Mouse (Mus musculus) A20 (cell line): ENCODE results near the gene Gm49358.

Experiments
- DNase-seq: peaks from one replicate; pipeline ENCODE4 v3.0.0-alpha.2; 2011; ENCODE audit warnings: low read depth, low spot score

Gene Gm49358

DNA sequence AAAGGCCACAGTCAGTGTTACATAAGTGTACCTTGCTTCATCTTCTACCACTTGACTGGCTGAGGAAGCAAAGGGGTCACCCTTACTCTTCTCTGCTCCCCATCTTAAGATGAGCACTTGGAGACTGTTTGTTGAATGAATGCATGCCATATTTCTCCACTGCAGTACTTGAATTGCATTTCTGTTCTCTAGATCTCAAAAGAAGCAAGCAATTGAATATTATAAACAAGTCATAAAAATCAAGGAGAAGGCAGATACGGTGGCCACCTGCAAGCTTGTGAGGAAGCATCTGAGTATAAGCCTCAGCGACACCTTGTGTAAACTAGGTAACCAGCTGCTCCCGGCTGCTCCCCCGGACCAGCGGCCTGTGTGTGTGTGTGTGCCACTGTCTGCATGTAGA, at the start of gene Gm49358:
Gene Gm49358 (plus strand): TSS at position 301 of the 400 bp plus-strand sequence.
- DNase-seq: no peak

DNA sequence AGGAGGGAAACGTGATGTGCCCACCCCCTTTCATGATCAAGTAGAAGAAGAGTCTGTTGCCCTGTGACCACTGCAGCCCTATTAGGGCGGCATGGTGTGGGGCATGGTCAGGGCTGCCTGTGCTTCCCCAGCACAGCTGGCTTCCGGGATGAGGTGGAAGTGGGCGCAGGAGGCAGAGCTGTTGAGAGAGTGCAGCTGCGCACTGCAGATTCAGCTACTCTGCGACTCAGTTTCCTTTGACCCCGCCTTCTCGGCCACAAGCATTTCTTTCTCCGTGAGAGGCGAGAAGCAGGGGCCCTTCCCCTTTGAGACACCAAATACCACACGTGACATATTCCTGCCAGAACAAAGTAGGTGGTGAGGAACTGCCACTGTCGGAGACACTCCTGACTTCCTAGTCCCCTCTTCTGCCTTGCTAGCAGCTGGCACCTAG, 36.2 kb upstream of the Gm49358 start:
- DNase-seq: peak; percentile 89

DNA sequence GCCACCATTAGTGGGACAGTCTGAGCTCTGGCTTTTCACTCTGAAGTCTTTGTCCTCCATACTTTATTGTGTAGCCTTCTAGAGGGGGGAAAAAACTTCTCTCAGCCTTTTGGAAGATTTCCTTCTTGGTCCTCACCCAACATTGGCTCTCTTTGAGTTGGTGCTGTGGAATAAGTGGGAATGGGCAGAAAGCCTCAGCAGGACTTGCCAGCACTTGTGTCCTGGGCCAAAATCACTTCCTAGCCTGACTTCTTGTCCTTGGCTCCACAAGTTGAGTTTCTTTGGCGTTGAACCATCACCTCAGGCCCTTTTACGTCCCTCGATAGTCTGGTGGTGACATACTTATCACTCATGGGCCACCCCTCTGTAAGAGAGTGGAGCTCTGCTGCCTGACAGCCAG, 35.6 kb upstream of the Gm49358 start:
- DNase-seq: no peak

DNA sequence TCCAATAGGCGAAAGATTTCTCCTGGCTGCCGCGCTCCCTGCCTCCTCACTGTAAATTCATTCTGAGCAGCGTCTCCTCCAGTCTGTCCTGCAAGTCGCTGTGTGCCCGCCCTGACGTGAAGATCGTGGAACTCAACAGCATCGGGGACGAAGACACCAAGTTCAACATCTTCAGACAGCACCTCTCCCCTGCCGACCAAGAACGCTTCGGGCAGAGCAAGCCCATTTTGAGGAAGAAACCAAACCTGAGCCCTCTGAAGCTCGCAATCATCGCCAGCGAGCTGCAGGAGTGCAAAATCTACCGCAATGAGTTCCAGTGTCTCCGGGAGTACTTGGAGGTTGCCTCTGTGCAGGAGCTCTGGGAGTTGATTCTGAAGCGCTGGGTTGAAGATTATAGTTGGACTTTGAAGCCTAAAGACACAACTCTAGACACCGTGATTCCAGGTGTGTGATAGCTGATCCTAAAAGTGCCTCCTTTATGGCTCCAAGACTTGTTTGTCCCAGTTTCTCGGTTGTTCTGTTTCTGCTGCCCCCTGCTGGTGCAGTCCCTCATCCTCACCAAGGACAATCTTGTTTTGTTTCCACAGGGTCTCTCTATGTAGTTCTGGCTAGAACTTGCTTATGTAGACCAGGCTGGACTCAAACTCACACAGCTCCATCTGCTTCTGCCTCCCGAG, 32.8 kb upstream of the Gm49358 start:
- DNase-seq: peak; percentile 65

DNA sequence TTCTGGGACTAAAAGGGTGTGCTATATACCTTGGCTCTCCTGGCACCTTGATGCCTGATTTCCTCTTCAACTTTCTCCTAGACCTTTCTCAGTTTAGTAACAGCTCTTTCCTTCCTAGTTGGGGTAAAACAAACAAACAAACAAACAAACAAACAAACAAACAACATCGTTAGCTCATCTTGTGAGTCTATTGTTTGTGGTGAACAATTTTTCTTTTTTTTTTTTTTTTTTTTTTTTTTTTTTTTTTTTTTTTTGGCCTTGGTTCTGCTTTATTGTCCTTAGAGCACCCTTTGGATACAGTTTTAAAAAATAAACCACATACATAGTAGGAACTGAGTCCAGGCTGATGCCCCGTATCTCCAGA, 32.3 kb upstream of the Gm49358 start:
- no peak for DNase-seq

DNA sequence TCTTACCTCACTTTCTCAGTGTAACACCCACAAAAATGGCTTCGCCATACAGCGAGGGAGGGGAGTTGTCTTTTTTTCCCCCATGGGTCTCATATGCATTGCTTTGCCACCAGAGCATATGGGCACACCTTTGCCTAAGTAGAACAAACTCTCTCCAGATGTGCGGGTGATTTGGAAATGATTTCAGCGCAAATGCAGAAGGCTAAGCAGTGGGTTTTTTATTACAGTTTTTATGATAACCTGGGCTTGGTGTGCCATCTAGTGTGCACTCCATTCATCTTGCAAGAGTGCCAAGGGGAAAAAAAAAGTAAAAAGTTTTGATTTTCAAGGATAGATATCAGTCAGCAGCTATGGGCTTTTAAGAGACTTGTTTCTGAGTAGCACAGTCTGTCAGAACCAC, 28.7 kb upstream of the Gm49358 start:
- peak; percentile 27 for DNase-seq

DNA sequence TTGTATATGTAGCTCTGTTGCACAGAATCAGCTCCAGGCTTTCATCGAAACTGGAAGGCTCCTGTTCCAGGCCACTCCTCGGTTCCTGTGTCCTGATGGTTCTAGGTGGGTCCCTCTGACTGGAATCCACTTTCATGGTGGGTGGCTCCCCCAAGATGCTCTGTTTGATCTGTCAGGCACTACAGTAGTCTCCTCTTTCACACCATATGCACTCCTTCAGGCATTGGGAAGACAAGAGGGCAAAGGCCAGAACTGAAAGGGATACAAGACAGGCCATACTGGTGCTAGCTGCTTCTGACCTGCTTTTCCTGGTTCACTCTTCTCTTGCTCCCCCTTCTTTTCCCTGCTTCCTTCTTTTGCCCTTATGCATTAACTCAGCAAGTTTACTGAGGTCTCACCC, 20.9 kb upstream of the Gm49358 start:
- DNase-seq: no peak

DNA sequence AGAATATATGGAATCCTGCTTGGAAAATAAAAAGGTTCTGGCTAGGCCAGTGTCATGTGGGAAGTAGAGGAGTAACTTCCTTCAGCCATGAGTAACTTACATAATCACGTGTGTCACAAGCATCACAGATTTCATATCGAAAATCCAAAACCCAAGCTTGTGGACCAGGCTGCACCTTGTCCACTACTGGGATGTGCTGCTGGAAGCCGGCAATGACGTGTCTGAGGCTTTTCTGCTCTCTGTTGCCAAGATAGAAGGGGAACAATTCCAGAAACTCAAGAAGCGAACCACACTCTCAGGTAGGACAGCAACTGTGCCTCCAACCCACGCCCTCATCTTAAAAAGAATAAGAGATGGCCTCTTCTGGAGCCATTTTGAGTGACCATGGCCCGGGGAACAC, 19.5 kb upstream of the Gm49358 start:
- no peak for DNase-seq

DNA sequence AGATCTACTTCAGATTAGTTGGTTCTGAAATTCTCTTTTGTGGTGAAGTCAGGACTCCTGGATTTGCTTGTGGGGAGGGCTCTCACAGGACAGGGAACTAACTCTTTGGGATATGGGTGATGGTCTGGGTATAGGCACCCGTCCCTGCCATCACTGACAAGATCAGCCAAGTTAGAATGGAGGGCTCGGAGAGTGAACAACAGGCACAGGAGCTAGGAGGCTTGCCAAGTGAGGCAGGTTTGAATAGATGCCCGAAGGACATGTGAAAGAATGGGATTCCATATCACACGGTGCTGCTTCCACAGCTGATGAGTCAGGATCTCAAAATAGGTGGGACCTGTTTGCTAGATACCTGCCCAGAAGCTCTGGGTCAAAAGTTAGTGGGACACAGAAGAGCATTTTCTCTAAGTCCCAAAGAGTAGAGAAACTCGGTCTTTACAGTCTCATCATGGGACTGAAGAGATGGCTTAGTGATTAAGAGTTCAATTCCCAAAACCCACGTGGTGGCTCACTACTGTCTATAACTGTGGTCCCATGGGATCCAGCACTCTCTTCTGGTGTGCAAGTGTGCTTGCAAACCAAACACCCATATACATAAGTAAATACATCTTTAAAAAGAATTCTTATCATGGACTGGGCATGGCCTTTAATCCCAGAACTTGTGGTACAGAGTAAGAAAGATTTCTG, 7.8 kb upstream of the Gm49358 start:
- no peak for DNase-seq

DNA sequence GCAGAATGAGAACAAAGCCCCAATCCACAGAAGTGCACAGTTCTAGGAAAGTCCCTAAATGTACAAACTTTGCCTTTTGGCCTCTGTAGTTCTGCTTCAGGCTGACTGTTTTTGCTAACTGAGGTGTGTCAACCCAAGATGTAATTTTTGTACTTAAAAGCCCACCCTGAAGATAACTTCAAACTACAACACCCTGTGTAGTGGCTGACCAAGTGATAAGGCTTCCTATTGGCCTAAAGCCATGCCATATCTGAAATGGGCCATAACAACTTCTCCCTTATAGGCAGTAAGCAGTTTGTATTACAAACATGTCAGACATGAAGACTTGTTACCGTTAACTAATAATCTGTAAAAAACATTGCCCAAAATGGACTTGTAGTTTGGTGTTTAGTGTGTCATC, 6.0 kb upstream of the Gm49358 start:
- DNase-seq: no peak

DNA sequence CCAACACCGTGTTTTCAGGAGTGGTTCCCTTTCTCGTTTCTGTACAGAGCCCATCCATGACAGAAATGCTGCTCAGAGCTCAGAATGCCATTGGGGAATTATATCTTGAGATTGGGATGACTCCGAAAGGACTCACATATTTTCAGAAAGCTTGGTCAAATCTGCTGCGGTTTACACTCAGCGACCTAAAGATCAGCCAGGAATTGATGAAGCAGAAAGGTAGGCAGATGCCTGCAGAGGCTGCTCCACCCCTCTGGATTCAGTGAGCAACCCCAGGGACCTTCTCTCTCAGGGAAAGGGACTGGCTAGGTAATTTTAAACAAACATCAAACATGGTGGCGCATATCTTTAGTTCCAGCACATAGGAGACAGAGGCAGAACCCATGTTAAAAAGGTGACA, 5.6 kb upstream of the Gm49358 start:
- DNase-seq: no peak

DNA sequence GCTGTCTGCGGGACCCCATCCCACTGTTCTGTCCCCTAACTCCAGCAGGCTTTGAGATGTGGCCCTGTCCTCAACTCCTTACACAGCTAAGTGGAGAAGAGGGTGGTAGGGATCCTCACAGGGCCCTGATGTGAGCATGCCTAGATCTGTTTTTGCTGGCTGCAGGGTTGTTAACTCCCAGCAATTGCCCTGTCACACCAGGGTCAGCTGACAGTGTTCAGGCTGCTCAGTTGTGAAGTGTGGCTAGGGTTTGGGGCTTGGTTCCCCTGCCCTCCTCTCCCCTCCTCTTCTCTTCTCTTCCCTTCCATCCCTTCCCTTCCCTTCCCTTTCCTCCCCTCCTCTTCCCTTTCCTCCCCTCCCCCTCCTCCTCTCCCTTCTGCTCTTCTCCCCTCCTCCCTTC, 2.5 kb upstream of the Gm49358 start:
- DNase-seq: no peak

DNA sequence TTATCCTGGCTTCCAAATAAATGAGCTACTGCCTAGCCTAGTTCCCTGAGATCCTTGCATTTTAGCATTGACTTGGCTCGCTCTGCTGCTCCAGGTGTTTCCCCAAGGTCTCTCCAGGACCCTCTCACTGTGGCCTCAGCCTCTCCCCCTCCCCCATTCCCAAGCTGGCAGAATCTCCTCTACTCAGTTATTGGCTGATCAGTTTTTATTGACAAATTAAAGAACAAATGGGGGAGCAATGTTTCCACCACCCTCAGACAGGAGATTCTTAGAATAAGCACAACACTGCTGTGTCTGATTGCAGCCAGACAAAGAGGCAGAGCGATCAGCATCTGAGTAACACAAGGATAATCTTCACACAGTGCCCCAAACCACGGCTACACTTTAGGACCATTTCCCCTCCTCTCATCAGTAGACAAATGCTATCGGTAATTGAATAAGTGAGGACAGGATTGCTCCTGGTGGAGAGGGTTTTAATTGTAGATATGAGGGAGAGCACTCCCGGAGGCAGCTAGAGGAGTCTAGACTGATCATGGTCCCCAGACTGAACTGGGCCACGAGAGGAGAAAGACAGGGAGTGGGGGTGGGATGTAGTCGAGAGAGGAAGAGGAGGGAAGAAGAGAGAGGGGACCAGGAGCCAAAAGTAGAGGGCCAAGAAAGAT, 1.9 kb upstream of the Gm49358 start:
- no peak for DNase-seq

DNA sequence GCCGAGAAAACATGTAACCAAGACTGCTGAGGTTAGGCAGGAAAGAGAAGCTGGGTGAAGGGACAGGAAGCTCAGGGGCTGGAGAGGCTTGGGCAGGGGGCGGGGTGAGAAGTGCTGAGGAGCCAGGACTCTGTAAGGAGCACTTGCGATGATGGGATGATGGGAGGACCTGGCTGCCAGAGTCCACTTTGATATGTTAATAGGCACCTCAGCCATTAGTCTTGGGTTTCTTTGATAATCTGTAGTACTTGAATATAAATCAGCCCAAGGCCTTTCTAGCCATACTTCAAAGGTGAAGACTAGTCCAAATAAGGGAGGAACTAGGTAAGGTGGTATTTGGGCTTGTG, 1.4 kb upstream of the Gm49358 start:
- no peak for DNase-seq

DNA sequence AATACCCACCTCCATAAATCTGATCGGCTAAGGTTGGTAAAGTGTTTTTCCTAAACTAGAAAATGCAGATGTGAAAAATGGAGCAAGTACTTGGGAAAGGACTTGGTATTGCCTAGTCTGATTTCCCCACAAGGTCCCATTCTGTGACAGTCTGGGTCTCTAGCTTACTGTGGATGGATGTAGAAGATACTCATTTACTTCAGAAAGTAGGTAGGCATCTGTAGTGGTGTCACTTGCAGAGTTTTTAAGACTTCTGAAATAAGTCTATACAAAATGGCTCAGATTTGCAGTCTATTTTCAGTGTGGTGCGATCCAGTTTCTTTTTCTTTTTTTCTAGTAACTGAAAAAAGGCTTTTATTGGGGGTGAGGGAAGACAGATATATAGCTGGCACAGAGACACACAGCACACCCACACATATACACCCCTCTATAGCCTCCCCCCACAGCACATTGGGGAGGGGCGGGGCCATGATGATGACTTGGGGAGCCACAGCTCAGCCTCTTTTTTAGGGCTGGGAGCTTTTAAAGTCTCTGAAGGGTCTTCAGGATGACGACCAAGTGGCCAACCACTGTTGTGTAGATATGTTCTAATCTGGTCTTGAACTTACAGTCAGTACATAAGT, 1.7 kb downstream of the Gm49358 start:
- no peak for DNase-seq

DNA sequence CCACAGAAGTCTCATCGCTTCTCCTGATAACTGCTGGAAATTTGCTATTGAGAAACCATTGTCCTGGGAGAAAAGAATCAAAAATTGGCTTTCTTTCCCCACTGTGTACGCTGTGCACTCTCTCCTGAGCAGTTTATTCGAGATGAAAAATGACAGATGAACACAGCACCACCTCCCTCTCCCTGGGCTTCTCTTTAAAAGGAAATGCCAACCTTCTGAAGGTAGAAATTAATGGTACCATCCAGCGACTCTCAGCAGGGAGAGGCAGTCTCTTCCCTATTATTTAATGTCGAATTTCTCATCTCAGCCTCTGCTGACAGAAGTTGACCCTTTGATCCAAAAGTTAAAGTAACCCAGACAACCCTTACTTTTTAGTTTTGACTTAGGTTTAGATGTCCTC, 5.4 kb downstream of the Gm49358 start:
- DNase-seq: no peak

DNA sequence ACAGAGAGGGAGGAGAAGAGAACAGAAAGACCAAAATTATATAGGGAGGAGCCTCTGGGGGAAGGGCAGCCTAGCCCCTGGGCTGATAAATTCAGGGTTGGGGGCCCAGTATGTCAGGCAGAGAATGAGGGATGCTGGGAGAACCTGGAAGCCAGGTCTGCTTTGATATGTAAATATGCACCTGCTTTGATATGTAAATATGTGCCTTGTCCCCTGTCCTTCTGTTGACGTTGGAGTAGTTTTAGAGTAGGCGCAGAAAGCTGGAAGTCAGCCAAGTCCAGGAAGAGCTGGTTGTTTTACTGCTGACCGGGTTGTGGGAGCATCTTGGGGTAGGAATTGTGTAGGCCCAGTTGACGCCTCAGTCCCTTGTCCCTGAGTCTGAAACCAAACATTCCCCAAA, 6.0 kb downstream of the Gm49358 start:
- DNase-seq: no peak

DNA sequence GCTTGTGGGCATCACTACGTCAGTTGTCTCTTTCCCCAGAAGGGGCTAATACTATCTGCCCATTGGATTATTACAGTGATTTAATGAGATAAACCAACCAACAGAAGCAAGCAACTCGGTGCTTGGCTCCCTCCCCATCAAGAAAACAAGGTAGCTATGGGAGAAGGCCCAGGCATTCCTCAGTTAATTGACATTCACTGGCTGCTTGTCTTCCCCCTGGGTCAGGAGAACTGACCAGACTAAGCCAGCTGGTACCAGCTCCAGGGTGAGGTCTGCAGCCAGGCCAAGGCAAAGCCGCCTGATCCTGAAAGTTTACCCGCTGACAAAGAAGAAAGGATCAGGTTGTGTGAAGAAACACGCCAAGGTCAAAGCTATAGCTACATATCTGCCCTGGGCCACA, 7.9 kb downstream of the Gm49358 start:
- DNase-seq: no peak

DNA sequence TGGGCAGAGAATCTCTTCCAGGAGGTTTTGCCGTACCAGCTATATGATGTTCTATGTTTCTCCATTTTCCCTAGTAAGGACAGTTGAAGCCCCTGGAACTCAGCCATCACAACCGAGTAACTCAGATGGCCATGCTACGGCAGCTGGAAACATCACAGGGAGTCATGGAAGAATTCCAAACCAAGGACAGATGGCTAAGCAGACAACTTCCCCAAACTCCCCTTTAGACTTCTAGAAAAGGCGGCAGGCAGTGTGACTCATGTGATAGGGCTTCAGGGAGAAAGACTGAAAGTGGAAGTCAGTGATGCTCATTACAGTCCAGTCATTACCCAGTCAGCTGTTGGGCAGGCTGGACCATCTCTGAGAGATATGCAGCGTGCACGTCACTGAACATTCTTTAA, 8.5 kb downstream of the Gm49358 start:
- DNase-seq: peak; percentile 22

DNA sequence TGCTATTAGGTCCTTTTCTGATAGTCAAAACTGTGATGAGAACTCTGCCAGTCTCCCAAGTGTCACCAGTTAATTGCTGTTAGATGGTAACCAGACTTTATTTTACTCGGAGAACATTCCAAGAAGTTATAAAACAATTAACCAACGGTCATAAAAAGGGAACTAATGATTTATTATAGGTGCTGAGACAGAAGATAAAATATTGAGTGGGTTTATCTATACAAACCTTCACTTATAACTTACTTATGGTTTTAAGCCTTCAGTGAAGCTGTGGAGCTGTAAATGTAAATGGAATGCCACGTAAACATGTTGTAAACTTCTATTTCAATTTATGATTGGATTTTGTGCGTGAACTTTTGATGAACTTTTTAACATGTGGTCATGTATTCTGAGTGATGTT, 9.6 kb downstream of the Gm49358 start:
- DNase-seq: no peak

DNA sequence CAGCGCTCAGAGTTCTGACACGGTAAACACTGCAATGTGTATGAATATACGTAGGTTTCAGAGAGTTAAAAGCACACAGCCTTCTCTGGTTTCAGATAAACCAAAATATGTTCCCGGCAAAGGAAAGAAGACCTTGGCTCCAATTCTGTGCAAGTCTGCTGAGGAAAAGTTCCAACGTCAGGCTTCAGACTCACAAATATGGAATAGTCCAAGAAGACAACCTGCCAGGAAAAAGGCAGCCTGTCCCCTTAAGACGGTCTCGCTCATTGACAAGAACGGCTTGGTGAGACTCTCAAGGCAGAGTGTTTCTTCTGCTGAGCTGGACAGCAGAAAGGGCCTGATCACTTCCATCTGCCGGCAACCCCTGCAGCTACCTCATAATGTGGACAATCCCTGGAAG, 12.5 kb downstream of the Gm49358 start:
- DNase-seq: no peak

DNA sequence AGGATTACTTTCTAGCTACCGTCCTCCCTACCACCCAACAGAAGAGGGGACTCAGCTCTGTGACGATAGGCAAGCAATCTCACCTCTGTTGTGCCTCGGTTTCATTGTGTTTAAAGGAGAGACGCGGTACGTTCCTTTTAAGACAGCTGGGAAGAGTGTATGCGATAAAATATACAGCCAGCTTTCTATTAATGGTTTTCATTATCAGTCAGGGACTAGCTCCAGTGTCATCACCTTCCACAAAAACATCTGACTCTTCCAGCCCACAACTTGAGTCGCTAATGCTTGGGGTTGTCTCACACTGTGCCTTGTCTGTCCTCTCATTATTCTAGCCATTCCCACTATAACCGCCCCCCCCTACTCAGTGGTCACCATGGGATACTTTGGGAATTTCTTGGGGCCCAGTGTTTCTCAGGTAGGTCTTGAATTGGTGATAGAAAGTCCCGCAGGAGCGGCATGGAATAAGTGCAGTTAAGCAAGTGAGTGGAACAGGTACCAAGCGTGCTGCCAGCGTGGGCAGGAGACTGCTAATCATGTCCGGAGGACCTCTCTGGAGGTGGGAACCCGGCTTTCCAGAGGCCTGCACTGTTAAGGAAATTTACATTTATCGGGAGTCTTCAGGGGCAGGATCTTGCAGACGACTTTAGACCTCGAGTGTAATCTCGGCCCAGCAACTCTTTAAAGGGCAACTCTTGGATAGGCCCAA, 14.0 kb downstream of the Gm49358 start:
- DNase-seq: no peak
